Mouse (Mus musculus): ENCODE results near the gene Vmn2r47. TPM values are rescaled to one million over a fixed set of nuclear protein-coding genes. Genes with fewer than 3 reads are reported as not detected.
"Not testable (repeated sequence)": the region's sequence is repeated elsewhere in the genome, so short reads cannot be mapped to it uniquely, and the experiment has no call there.

The Vmn2r47 gene
- total RNA-seq (2021) = not detected
- long read RNA-seq = 0 reads

- DNase-seq (ENCODE audit: low spot score in 2 of 2) = not testable (repeated sequence)
Measured at GRCm38 (mm10) chr7:9841225-9841624, at the start of gene Vmn2r47. Gene Vmn2r47, minus strand, starts transcription at chr7:9841325.

- not testable (repeated sequence) for DNase-seq (ENCODE audit: low spot score in 2 of 2)
Measured at GRCm38 (mm10) chr7:9770471-9770870, 70.7 kb downstream of the Vmn2r47 start, which contains the start of gene Vmn2r46. Gene Vmn2r46, minus strand, starts transcription at chr7:9770571.

Other genes starting within 250 kb of the Vmn2r47 start
- not detected for gene Vmn2r46, start 70.8 kb downstream of the Vmn2r47 start, total RNA-seq (2021)
- gene Vmn2r48, start 112.3 kb upstream of the Vmn2r47 start, total RNA-seq (2021) = not detected
- gene Vmn2r49, start 150.9 kb upstream of the Vmn2r47 start, total RNA-seq (2021) = not detected
- gene Vmn2r50, start 212.0 kb upstream of the Vmn2r47 start, total RNA-seq (2021) = not detected

All from layer of hippocampus, postnatal 10 days (tissue).